Mouse (Mus musculus) kidney, adult 2 months (tissue): ENCODE measurements around the gene Setd4.
A peak's percentile ranks its signal among the peaks of the same experiment; 100 is the strongest.

Source experiments
- CTCF ChIP-seq: fragments of 200-500 bp; conservative IDR thresholded peaks from 2 replicates; pipeline ENCODE4 v1.5.1; 2011; ENCODE audit warnings: low read depth, mild to moderate bottlenecking, control low read depth, low read length, moderate library complexity, mixed read lengths; ENCODE audit not compliant: insufficient read depth, insufficient read length
- POLR2A ChIP-seq: fragments of 200-500 bp; IDR thresholded peaks from one replicate; pipeline ENCODE4 v1.6.1; 2011; ENCODE audit warnings: low read depth, low read length, control low read depth

- peak; percentile 88 for TF ChIP-seq CTCF
- no peak for TF ChIP-seq POLR2A
Measured at GRCm38 (mm10) chr16:93576412-93577082, 27.3 kb downstream of the Setd4 start.
